Mouse (Mus musculus): ENCODE measurements around the gene Katnb1.

Gene Katnb1

GRCm38 (mm10) chr8:95140555-95140954 lies 59.6 kb downstream of the Katnb1 start:
- DNase-seq (ENCODE audit: low read depth, low spot score) = no peak

GRCm38 (mm10) chr8:95141026-95141425 lies 60.0 kb downstream of the Katnb1 start:
- no peak for DNase-seq (ENCODE audit: low read depth, low spot score)

GRCm38 (mm10) chr8:95141469-95142074 lies 60.6 kb downstream of the Katnb1 start:
- no peak for DNase-seq (ENCODE audit: low read depth, low spot score)

- DNase-seq (ENCODE audit: low read depth, low spot score) = no peak
Measured at GRCm38 (mm10) chr8:95142075-95142831, 61.3 kb downstream of the Katnb1 start.

GRCm38 (mm10) chr8:95142985-95143804 lies 62.2 kb downstream of the Katnb1 start:
- DNase-seq (ENCODE audit: low read depth, low spot score) = no peak

GRCm38 (mm10) chr8:95143805-95144630 lies 63.0 kb downstream of the Katnb1 start:
- DNase-seq (ENCODE audit: low read depth, low spot score) = no peak

- no peak for DNase-seq (ENCODE audit: low read depth, low spot score)
Measured at GRCm38 (mm10) chr8:95144631-95145015, 63.6 kb downstream of the Katnb1 start.

- DNase-seq (ENCODE audit: low read depth, low spot score) = no peak
Measured at GRCm38 (mm10) chr8:95146044-95146745, 65.2 kb downstream of the Katnb1 start.

- no peak for DNase-seq (ENCODE audit: low read depth, low spot score)
Measured at GRCm38 (mm10) chr8:95146846-95147245, 65.9 kb downstream of the Katnb1 start.

GRCm38 (mm10) chr8:95149426-95149825 lies 68.4 kb downstream of the Katnb1 start:
- no peak for DNase-seq (ENCODE audit: low read depth, low spot score)

GRCm38 (mm10) chr8:95150608-95151007 lies 69.6 kb downstream of the Katnb1 start:
- DNase-seq (ENCODE audit: low read depth, low spot score) = no peak

Measured in retina, adult 2 months (tissue).